In the genomic region with DNA sequence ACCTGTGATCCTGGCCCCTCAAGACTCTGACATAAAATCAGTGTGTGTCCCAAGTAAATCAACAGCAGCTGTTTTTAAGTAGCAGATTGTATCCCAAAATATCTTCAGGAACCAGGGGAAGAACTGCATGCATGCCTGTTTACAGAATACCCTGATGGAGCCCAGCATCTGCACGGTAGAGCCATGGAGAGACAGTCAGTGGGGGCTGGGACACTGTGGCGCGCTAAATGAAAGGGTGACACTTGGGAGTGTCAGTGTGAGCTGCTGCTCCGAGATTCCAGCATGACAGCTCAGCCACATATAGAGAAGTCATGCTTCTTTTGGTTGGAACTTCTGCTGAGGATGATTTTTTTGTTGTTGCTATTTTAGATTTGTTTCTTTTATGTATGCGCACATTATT, we compare ENCODE assay signal across 23 mouse cellular contexts. TPM values are rescaled to one million over a fixed set of nuclear protein-coding genes. Genes with fewer than 3 reads are reported as not detected.
"Had no signal": no experiment of that assay in that cellular context is flagged by ENCODE, and none has a peak within 500 bp of the region (broad histone marks: within the 10 kb centered on the region; RNA-seq: fewer than 3 reads in every experiment).

No protein-coding gene starts in this region.

- H3K4me1 ChIP-seq: neural tube, embryonic 13.5 days; neural tube, embryonic 15.5 days; stomach, embryonic 15.5 days had no signal

- H3K4me2 ChIP-seq: lung, embryonic 14.5 days; midbrain, embryonic 12.5 days; neural tube, embryonic 13.5 days; neural tube, embryonic 15.5 days; stomach, embryonic 15.5 days had no signal

- H3K36me3 ChIP-seq: midbrain, embryonic 10.5 days; midbrain, embryonic 12.5 days; neural tube, embryonic 13.5 days; neural tube, embryonic 15.5 days; stomach, embryonic 15.5 days had no signal

- H3K9me3 ChIP-seq: midbrain, embryonic 10.5 days; midbrain, embryonic 12.5 days; neural tube, embryonic 13.5 days; neural tube, embryonic 15.5 days; stomach, embryonic 15.5 days had no signal

- ATAC-seq: midbrain, embryonic 16.5 days had no signal

- H3K27ac ChIP-seq: midbrain, embryonic 10.5 days; midbrain, embryonic 12.5 days; neural tube, embryonic 13.5 days; neural tube, embryonic 15.5 days; stomach, embryonic 15.5 days; stomach, postnatal 0 days had no signal

- DNase-seq: lung, adult 18-20 months; lung, embryonic 14.5 days; lung, postnatal 10 days; lung, postnatal 4 days; midbrain, embryonic 14.5 days; right cerebral cortex, postnatal 14 days; thymus, adult 2 months; thymus, postnatal 25 days; thymus, postnatal 4 days had no signal

- H3K27me3 ChIP-seq: midbrain, embryonic 12.5 days; neural tube, embryonic 13.5 days; neural tube, embryonic 15.5 days; stomach, embryonic 15.5 days had no signal

- H3K9ac ChIP-seq: lung, embryonic 14.5 days; midbrain, embryonic 12.5 days; neural tube, embryonic 13.5 days; neural tube, embryonic 15.5 days; stomach, embryonic 15.5 days had no signal

- H3K4me3 ChIP-seq: midbrain, embryonic 10.5 days; midbrain, embryonic 12.5 days; myocyte; neural tube, embryonic 13.5 days; neural tube, embryonic 15.5 days; stomach, embryonic 15.5 days had no signal

RNA-seq across cellular contexts. Expression of a gene that starts 43.2 kb away (rescaled TPM):
- total RNA-seq: megakaryocyte, adult 5-6 weeks; megakaryocyte-erythroid progenitor cell, adult 5-6 weeks had no signal
- polyA plus RNA-seq: lung, embryonic 14.5 days; lung, embryonic 16.5 days; midbrain, embryonic 10.5 days; midbrain, embryonic 12.5 days; midbrain, embryonic 14.5 days; midbrain, embryonic 16.5 days; neural tube, embryonic 11.5 days; neural tube, embryonic 13.5 days; neural tube, embryonic 15.5 days; spleen, adult 2 months; stomach, embryonic 15.5 days; stomach, postnatal 0 days; thymus, adult 2 months; urinary bladder, adult 2 months had no signal
